Mouse (Mus musculus) right cerebral cortex, adult 2 months (tissue): Measurements from ENCODE around the gene Zfp598.
"Not testable (repeated sequence)": the region's sequence is repeated elsewhere in the genome, so short reads cannot be mapped to it uniquely, and the experiment has no call there.

ENCODE experiments used
- DNase-seq, 2 experiments: peaks; one replicate each; pipeline ENCODE4 v3.0.0; 2021 to 2022; ENCODE audit warnings: low spot score in 2 of 2

The Zfp598 gene

GRCm38 (mm10) chr17:24687146-24687595 is 17.7 kb downstream of the Zfp598 start:
- DNase-seq = peak in 1 of 2 experiments; percentile 39

- no peak for DNase-seq
Observed at GRCm38 (mm10) chr17:24687599-24687998, 18.1 kb downstream of the Zfp598 start.

DNA sequence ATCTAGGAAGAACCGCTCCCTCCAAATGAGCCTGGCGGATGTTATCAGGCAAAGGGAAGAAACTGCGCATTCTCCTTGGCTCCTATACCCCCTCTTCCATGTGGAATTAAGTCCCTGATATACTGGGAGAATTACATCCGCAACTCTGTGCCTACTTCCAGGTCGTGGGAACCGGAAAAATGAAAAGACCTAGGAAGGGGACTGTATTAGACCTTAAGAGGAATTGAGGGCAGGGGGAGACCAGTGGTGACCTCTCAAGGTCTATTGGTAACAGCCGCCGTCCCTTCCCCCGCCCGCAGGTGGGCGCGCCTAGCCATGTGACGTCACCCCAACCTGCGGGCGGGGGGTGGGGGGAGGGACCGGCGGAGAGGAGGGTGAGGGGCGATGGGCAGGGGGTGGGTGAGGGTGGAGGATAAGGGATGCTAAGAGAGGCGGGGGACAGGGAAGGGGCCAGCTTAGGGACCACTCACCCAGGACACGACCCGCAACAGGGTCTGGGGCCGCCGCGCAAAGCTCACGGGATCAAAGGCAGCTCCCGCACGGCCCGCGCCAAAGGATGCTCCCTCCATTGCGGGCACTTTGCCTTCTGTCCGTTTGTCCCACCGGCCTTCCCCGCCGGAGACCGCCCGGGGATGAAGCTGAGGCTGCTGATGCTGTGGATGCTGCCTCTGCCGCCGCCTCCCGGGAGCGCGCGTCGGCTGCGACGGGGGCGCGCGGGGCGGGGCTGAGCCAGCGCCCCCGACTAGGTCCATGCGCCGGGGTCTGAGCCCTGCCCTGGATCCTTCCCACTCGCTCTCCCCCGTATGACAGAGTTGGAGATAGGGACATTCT is 20.0 kb downstream of the Zfp598 start, which contains the start of gene Syngr3:
TSS of gene Syngr3 (minus strand) at position 705 of the 831 bp plus-strand sequence.
- DNase-seq = peak; percentile 49 to 59

GRCm38 (mm10) chr17:24692385-24692784 is 22.9 kb downstream of the Zfp598 start:
- DNase-seq = no peak

- DNase-seq = no peak
Observed at GRCm38 (mm10) chr17:24695326-24696010, 26.0 kb downstream of the Zfp598 start.

DNA sequence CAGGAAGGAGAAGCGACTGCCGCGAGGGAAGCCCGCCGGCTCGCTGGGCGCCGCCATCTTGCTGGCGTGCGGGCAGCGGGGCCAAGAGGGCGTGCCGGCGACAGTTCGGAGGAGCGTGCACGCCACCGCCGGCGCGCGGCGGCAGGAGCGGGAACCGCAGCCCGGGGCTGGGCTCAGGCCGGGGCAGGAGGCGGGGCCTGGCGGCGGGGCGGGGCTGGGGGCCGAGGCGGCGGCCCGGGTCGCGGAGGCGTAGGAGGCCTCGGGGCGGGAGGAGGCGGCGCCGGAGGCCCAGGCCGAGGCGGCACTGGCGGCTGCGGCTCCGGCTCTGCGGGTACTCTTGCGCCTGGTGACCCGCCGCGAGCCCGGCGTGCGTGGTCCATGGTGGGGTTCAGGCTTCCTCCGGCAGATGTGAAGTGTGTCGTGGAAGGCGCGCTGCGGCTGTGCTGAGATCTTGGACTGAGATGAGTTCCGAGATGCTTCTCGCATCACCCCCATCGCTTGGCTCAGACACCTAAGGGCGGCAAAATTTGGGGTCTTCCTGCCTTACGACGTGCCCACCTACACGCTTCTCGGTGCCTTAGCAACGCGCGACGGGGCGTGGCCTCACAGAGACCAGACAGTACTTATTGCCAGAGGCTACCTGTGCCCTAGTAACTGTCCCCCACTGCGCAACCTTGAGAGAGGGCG is 26.7 kb downstream of the Zfp598 start, which contains the start of the genes Gfer and Noxo1:
TSS of gene Gfer (minus strand) at position 146 of the 687 bp plus-strand sequence.
TSS of gene Noxo1 (plus strand) at position 224 of the 687 bp plus-strand sequence.
- peak; percentile 72 to 75 for DNase-seq

- DNase-seq = no peak
Observed at GRCm38 (mm10) chr17:24697985-24698384, 28.5 kb downstream of the Zfp598 start.

DNA sequence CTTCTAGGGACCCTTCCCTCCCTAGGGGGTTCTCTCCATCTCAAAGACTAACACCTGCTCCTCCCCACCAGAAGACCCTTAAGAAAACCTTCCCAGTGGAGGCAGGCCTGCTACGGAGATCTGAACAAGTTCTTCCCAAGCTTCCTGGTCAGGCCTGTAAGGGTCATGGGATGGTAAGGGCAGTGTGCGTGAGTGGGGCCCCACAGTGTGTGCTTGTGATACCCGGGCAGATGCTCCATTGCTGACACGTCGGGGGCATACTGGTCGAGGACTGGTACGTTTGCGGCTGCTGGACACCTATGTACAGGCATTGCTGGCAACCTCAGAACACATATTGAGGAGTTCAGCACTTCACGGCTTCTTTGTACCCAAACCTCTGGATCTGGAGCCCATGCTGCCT is 29.2 kb downstream of the Zfp598 start:
- DNase-seq = no peak

- DNase-seq = no peak
Observed at GRCm38 (mm10) chr17:24699473-24699872, 30.0 kb downstream of the Zfp598 start.

GRCm38 (mm10) chr17:24701251-24701650 is 31.8 kb downstream of the Zfp598 start:
- no peak for DNase-seq

GRCm38 (mm10) chr17:24705821-24706220 is 36.3 kb downstream of the Zfp598 start:
- DNase-seq = no peak

- peak; percentile 97 to 98 for DNase-seq
Observed at GRCm38 (mm10) chr17:24706982-24707800, 37.7 kb downstream of the Zfp598 start, which contains the start of gene Tbl3. Gene Tbl3, minus strand, starts transcription at chr17:24707660.

- peak in 1 of 2 experiments; percentile 25 for DNase-seq
Observed at GRCm38 (mm10) chr17:24707801-24708425, 38.4 kb downstream of the Zfp598 start.

DNA sequence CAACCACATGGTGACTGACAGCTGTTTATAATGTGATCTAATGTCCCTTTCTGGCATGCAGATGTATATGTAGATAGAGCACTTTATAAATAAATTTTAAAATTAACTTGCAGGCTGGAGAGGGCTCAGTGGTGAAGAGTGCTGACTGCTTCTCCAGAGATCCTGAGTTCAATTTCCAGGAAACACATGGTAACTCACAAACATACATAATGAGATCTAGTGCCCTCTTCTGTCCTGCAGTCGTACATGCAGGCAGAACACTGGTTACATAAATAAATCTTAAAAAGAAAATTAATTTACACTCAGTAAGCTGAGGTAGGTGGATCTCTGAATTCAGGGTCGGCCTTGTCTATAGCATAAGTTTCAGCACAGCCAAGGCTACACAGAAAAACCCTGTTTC is 39.2 kb downstream of the Zfp598 start:
- no peak for DNase-seq

DNA sequence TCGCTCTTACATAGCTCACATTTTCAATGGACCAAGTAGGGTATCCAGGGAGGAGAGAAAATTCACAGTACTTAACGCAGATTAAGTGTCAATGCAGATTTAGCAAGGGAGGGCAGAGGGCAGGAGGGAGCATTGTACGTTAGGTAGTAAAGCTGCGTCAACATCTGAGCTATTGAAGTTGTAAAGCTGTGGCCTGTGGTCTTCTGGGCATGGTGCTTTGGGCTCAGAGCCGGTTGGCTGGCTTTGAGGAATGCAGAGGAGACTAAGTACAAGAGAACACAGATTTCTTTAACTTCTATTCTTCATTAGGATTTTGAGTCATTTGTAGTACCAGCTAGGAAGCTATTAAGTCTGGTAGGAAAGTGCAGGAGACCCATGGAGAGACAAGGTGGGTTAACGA is 46.1 kb downstream of the Zfp598 start:
- DNase-seq = no peak

DNA sequence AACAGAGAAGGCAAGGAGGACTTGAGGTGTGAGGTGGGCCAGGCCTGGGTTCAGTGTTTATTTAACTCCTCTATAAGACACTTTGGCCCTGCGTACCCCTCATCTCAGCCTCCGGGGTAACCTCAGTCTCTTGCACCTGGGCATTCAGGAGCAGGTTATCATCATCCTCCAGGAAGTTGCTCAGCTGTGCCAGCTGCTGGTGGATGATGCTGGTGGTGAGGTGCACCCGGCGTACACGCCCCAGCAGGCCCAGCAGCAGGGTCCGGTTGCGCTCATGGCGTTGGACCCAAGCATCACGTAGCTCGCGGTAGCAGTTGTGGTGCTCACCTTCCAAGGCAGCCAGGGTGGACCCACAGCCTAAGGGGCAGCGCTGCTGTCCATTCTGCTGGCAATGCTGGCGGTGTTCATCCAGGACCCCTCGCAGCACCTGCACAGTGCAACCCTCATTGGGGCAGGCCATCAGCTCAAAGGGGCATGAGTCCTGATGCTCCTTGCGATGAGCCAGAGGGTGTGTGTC is 46.7 kb downstream of the Zfp598 start:
- no peak for DNase-seq

DNA sequence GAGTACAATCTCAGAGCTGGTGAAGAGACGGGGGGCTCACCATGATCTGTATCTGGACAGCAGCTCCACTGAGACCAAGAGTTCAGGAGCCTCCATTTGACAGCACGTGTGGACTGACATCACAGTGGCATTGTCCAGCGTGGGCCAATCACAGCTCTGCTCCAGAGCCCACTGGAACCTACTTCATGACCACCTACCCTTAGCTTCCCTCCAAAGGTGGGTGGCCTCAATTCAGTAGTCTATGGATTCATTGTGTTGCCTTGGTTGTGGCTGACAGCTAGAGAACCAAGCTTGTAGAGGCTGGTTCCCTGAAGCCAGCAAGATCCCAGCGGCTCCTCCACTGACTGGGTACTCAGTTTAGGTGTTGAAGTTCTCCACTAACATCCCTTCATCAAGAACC is 48.5 kb downstream of the Zfp598 start, which contains the start of the genes Rnf151 and Rps2:
TSS of gene Rnf151 (minus strand) at position 121 of the 400 bp plus-strand sequence.
TSS of gene Rps2 (plus strand) at position 174 of the 400 bp plus-strand sequence.
- DNase-seq = no peak

DNA sequence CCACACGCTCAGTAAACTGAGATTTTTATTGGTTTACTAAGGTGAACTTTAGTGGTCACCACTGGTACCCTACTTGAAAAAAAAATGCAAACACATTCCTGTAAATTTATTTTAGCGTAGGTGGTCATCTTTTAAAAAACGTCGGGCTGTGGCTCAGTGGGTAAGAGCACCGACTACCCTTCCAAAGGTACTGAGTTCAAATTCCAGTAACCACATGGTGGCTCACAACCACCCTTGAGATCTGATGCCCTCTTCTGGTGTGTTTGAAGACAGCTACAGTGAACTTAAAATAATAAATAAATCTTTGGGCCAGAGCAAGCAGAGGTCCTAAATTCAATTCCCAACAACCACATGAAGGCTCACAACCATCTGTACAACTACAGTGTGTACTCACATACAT is 49.5 kb downstream of the Zfp598 start:
- not testable (repeated sequence) for DNase-seq

- DNase-seq = peak; percentile 99
Observed at GRCm38 (mm10) chr17:24719494-24720222, 50.2 kb downstream of the Zfp598 start.
